15 mouse cellular contexts compared by ENCODE assay signal in the genomic region with DNA sequence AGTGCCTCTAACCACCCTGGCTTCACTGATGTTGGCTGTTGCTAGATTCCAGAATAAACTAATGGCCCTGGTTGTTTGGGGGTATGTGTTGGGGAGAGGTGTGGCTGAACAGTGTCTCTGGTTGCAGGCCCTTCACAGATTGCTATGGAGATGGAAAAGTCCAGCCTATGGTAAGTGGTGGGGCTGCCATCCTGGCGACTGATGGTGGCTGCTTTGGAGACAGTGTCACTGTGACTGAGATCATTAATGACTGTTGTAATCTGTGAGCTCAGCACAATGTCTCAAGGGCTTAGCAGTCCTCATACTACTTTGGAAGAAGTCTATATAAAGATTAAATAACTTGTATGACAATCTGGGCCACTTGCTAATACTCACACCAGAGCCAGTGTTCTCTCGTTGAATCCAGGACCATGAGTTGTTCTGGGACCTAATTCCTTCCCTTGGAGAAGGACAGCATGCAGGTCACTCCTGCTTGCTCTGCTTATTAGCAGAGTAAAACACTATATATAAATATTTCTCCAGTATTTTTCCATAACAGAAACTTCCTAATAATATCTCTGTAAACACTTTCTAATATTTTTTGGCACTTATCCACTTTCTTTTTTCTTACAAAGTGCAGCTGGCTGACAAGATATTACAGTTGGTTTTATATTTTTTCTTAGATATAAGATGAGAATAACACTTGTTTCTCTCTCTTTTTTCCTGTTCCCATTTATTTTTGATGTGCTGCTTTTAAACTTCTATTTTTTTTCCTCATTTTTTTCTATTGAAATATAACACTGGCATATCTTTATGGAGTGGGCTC. TPM values are rescaled to one million over a fixed set of nuclear protein-coding genes. Genes with fewer than 3 reads are reported as not detected.
"Had no signal": no experiment of that assay in that cellular context is flagged by ENCODE, and none has a peak within 500 bp of the region (broad histone marks: within the 10 kb centered on the region; RNA-seq: fewer than 3 reads in every experiment).

No protein-coding gene starts in this region.

- H3K4me3 ChIP-seq: layer of hippocampus, adult 2 months; limb, embryonic 12.5 days; liver, embryonic 15.5 days; myocyte; neural tube, embryonic 15.5 days had no signal

- H3K4me2 ChIP-seq: limb, embryonic 12.5 days; liver, embryonic 15.5 days; neural tube, embryonic 15.5 days had no signal

- H3K36me3 ChIP-seq: limb, embryonic 12.5 days; liver, embryonic 15.5 days; neural tube, embryonic 15.5 days had no signal

- H3K27ac ChIP-seq: layer of hippocampus, adult 2 months; limb, embryonic 12.5 days; liver, embryonic 15.5 days; neural tube, embryonic 15.5 days had no signal

- ATAC-seq: hindbrain, embryonic 16.5 days; inflammation-experienced regulatory T-cells, adult 6 months had no signal

- H3K27me3 ChIP-seq: limb, embryonic 12.5 days; liver, embryonic 15.5 days; neural tube, embryonic 15.5 days had no signal

- H3K4me1 ChIP-seq: limb, embryonic 12.5 days; liver, embryonic 15.5 days; neural tube, embryonic 15.5 days had no signal

- DNase-seq: kidney, adult 8-10 months; kidney, postnatal 4 days; liver; midbrain, embryonic 14.5 days; right cerebral cortex, adult 18-20 months; right cerebral cortex, postnatal 25 days; thymus, postnatal 4 days had no signal

- H3K9me3 ChIP-seq: limb, embryonic 12.5 days; liver, embryonic 15.5 days; neural tube, embryonic 15.5 days had no signal

- H3K9ac ChIP-seq: limb, embryonic 12.5 days; liver, embryonic 15.5 days; neural tube, embryonic 15.5 days had no signal

RNA-seq across cellular contexts. Expression of a gene that starts 48.8 kb away (rescaled TPM):
- polyA plus RNA-seq: inflammation-experienced regulatory T-cells, adult 6 months; limb, embryonic 12.5 days; liver, embryonic 15.5 days; neural tube, embryonic 11.5 days had no signal
